Mouse (Mus musculus): ENCODE results near the gene Lemd1. TPM values are rescaled to one million over a fixed set of nuclear protein-coding genes. Genes with fewer than 3 reads are reported as not detected.
"Not testable (repeated sequence)": the region's sequence is repeated elsewhere in the genome, so short reads cannot be mapped to it uniquely, and the experiment has no call there.

Lemd1 gene
- polyA plus RNA-seq, 1 experiment from 2014 or later, result 11.9 TPM

DNA sequence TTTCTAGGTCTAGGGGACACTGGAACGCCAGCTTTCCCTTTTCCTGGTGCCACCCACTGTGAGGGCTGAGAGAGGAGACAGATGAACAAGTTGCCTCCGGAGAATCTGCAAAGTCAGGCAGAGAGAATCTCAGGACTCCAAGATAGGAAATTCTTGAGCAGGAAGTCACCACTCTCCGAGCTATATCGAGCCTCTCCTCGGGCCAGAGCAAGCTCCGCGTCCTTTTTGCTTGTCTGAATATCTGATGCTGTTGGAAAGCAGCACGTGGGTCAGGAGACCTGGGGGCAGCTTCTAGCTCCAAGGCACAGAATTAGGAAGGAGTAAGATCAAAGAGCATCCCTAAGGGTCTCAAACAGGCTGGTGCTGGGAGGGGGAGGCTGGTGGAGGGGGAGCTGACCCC is 37.5 kb upstream of the Lemd1 start:
- Histone ChIP-seq H3K4me2 (replicated peaks) (no peak overlapping the region), H3K4me3 (no peak overlapping the region), H3K4me1 (peaks cover 5% of the 10 kb centered on the region), H3K36me3 (no peaks in the 10 kb centered on the region), H3K27me3 (replicated peaks) (peaks cover 10% of the 10 kb centered on the region), H3K27ac (no peak overlapping the region), H3K9ac (no peak overlapping the region), H3K9me3 (no peaks in the 10 kb centered on the region)
- WGBS, result 15% methylated on average over 8 of the region's 8 CpGs
- ATAC-seq (ENCODE audit: low FRiP score, low read depth), result no peak

DNA sequence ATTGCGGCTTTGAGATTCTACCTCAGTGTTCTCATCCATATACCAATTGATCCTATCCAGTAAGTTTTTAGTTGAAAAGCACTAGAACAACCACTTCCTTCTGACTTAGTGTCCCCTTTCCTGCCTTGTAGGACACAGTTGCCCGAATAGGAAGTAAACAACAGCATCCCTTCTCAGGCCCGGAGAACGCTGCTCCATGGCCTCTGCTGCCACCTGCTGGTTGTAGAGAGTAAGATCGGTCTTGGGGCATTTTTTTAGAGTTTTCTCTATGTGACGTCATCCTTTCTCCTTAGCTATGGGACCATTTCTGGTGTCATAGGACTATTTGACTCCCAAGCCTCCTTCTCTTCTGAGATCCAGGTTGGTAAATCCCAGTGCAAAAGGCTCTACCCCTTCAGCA is 35.5 kb upstream of the Lemd1 start:
- no peak for ATAC-seq (ENCODE audit: low FRiP score, low read depth)
- Histone ChIP-seq H3K4me2 (replicated peaks) (no peak overlapping the region), H3K36me3 (no peaks in the 10 kb centered on the region), H3K9ac (no peak overlapping the region), H3K27ac (no peak overlapping the region), H3K4me1 (peaks cover 21% of the 10 kb centered on the region), H3K4me3 (no peak overlapping the region), H3K9me3 (no peaks in the 10 kb centered on the region), H3K27me3 (replicated peaks) (peaks cover 14% of the 10 kb centered on the region)
- 13% methylated on average over 6 of the region's 6 CpGs for WGBS

DNA sequence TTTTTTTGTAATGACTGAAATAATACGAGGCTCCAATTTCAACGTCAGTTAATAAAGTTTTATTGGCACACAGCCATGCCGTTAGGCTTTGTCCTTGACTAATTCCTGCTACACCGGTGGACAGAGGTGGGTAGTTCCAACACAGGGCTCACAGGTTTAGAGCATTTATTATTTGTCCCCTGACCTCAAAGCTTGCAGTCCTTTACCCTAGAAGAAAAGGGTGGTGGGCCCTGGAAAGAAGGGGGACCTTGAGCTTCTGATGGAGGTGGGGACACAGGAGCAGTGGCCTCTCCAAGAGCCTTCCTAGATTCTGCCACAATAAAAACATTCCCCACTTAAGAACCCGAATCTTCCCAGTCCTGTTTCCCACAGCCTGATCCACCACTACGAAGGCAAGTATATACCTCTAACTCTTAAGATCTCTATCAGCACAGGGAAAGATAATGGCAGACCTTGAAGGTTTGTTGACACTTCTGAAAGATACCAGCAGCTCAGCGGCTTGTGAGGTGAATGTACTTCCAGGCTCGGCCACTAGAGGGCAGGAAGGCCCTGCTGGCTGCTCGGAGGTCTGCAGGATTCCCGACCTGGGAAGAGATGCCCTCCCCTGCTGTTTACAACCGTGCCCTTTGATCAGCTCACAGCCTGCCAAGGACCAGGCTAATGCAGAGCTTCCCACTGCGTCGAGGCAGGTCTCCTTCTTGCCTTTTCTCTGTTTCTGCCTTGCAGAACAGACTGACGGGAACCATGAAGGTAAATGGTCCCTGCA is 34.0 kb upstream of the Lemd1 start:
- WGBS, result 22% methylated on average over 14 of the region's 14 CpGs
- Histone ChIP-seq H3K4me3 (no peak overlapping the region), H3K9me3 (no peaks in the 10 kb centered on the region), H3K36me3 (no peaks in the 10 kb centered on the region), H3K27ac (no peak overlapping the region), H3K4me2 (replicated peaks) (peak overlapping the region; percentile 38), H3K4me1 (peaks cover 21% of the 10 kb centered on the region), H3K27me3 (replicated peaks) (peaks cover 14% of the 10 kb centered on the region), H3K9ac (no peak overlapping the region)
- ATAC-seq (ENCODE audit: low FRiP score, low read depth), result peak; percentile 76

GRCm38 (mm10) chr1:132157808-132158207 is 33.4 kb upstream of the Lemd1 start:
- peak; percentile 39; the same call in 1 of the 2 replicates for ATAC-seq (ENCODE audit: low FRiP score, low read depth)
- H3K4me2 ChIP-seq (replicated peaks), result peak overlapping the region; percentile 38
- H3K9ac ChIP-seq, result no peak overlapping the region
- H3K27me3 ChIP-seq (replicated peaks), result peaks cover 14% of the 10 kb centered on the region
- no peaks in the 10 kb centered on the region for H3K36me3 ChIP-seq
- no peak overlapping the region for H3K4me3 ChIP-seq
- WGBS, result 18% methylated on average over 7 of the region's 7 CpGs
- H3K9me3 ChIP-seq, result no peaks in the 10 kb centered on the region
- no peak overlapping the region for H3K27ac ChIP-seq
- H3K4me1 ChIP-seq, result peaks cover 21% of the 10 kb centered on the region

- no peak overlapping the region for H3K9ac ChIP-seq
- peaks cover 14% of the 10 kb centered on the region for H3K27me3 ChIP-seq (replicated peaks)
- ATAC-seq (ENCODE audit: low FRiP score, low read depth), result no peak
- H3K9me3 ChIP-seq, result no peaks in the 10 kb centered on the region
- H3K4me3 ChIP-seq, result no peak overlapping the region
- peaks cover 21% of the 10 kb centered on the region for H3K4me1 ChIP-seq
- H3K36me3 ChIP-seq, result no peaks in the 10 kb centered on the region
- WGBS, result 31% methylated on average over 2 of the region's 2 CpGs
- no peak overlapping the region for H3K27ac ChIP-seq
- no peak overlapping the region for H3K4me2 ChIP-seq (replicated peaks)
Observed at GRCm38 (mm10) chr1:132158741-132159140, 32.5 kb upstream of the Lemd1 start.

DNA sequence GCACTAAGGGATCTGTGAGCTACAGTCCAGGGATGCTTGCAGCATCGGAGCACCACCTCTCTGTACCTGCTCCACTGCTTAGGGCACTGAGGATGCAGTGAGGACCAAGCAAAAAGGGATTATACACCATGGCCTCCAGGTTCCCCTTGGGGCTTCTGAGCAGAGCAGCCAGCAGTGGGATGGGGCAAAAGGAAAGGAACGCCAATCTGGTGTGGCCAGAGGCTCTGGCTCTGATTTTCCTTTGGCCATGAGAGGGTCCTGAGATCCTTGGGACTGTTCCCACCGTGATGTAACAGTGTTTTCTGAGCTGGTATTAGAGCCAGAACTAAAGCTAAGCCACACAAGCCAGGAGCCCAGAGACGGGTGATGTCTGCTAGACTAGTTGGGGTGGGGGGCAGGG is 31.6 kb upstream of the Lemd1 start:
- H3K4me2 ChIP-seq (replicated peaks), result no peak overlapping the region
- no peak for ATAC-seq (ENCODE audit: low FRiP score, low read depth)
- no peak overlapping the region for H3K9ac ChIP-seq
- H3K9me3 ChIP-seq, result no peaks in the 10 kb centered on the region
- H3K27ac ChIP-seq, result no peak overlapping the region
- H3K36me3 ChIP-seq, result no peaks in the 10 kb centered on the region
- H3K27me3 ChIP-seq (replicated peaks), result peaks cover 14% of the 10 kb centered on the region
- H3K4me1 ChIP-seq, result peaks cover 25% of the 10 kb centered on the region
- 58% methylated on average over 4 of the region's 4 CpGs for WGBS
- H3K4me3 ChIP-seq, result no peak overlapping the region

- no peak for ATAC-seq (ENCODE audit: low FRiP score, low read depth)
- Histone ChIP-seq H3K36me3 (no peaks in the 10 kb centered on the region), H3K4me2 (replicated peaks) (no peak overlapping the region), H3K9me3 (no peaks in the 10 kb centered on the region), H3K27ac (no peak overlapping the region), H3K9ac (no peak overlapping the region), H3K27me3 (replicated peaks) (peaks cover 14% of the 10 kb centered on the region), H3K4me1 (peaks cover 30% of the 10 kb centered on the region), H3K4me3 (no peak overlapping the region)
- WGBS, result 58% methylated on average over 7 of the region's 7 CpGs
Observed at GRCm38 (mm10) chr1:132161211-132161880, 29.9 kb upstream of the Lemd1 start.

GRCm38 (mm10) chr1:132162618-132163017 is 28.6 kb upstream of the Lemd1 start:
- not testable (repeated sequence) for H3K36me3 ChIP-seq; H3K9ac ChIP-seq; H3K4me2 ChIP-seq (replicated peaks); H3K9me3 ChIP-seq; H3K4me3 ChIP-seq; H3K27ac ChIP-seq; ATAC-seq (ENCODE audit: low FRiP score, low read depth)
- Histone ChIP-seq H3K27me3 (replicated peaks) (peaks cover 14% of the 10 kb centered on the region), H3K4me1 (peaks cover 32% of the 10 kb centered on the region)
- 61% methylated on average over 9 of the region's 9 CpGs for WGBS

DNA sequence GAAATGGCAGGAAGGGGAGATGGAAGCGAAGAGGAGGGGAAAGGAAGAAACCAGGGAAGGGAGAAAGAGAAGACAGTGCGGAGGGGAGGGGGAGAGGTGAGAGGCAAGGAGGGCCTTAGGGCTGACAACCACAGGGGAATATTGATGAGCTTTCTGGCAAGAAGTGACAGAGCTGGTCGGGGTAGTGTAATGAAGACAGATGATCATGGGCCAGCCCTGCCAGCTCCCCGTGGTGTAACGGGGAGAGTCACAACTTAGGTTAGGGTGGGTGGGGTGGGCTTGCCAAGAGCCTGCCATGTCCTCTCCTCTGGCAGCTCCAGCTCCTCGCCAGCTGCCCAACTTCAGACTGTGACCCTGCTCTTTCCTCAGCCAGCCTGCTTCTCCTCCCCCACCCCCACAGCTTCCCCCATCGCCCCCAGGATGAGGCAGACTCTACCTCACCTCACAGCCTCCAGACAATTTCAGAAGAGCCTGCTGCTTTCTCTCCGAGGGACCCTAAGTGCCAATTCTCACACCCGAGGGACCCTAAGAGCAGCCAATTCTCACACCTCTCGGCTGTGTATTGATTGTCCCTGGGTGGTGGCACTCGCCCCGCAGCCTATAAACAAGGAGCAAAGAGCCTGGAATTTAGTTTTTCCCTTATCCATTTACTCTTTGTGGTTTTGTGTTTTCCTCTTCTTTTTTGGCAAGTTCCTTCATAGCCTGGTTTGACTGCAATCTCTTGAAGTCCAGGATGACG is 26.3 kb upstream of the Lemd1 start:
- peak; percentile 52; the same call in 1 of the 2 replicates for ATAC-seq (ENCODE audit: low FRiP score, low read depth)

DNA sequence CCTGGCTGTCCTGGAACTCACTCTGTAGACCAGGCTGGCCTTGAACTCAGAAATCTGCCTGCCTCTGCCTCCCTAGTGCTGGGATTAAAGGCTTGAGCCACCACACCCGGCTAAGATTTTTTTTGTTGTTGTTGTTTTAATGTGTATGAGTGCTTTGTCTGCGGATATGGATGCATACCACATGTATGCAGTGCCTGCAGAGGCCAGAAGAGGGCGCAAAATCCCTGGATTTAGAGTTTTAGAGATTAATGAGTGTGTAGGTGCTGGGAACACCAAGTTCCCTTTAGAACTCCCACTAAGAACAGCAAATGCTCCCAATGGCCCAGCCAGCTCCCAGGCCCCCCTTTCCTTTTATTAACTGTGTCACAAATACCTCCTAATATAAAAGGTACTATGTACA is 25.4 kb upstream of the Lemd1 start:
- no peaks in the 10 kb centered on the region for H3K9me3 ChIP-seq
- H3K4me3 ChIP-seq, result no peak overlapping the region
- no peak for ATAC-seq (ENCODE audit: low FRiP score, low read depth)
- peaks cover 20% of the 10 kb centered on the region for H3K4me1 ChIP-seq
- H3K27ac ChIP-seq, result no peak overlapping the region
- H3K27me3 ChIP-seq (replicated peaks), result no peaks in the 10 kb centered on the region
- H3K36me3 ChIP-seq, result no peaks in the 10 kb centered on the region
- H3K9ac ChIP-seq, result no peak overlapping the region
- WGBS, result 67% methylated on average over 3 of the region's 3 CpGs
- no peak overlapping the region for H3K4me2 ChIP-seq (replicated peaks)

More for the DNA sequence above, 26.3 kb upstream of the Lemd1 start:
- no peaks in the 10 kb centered on the region for H3K36me3 ChIP-seq
- 17% methylated on average over 13 of the region's 13 CpGs for WGBS
- no peaks in the 10 kb centered on the region for H3K9me3 ChIP-seq
- peaks cover 26% of the 10 kb centered on the region for H3K4me1 ChIP-seq
- no peaks in the 10 kb centered on the region for H3K27me3 ChIP-seq (replicated peaks)
- no peak overlapping the region for H3K9ac ChIP-seq
- H3K4me3 ChIP-seq, result no peak overlapping the region
- H3K27ac ChIP-seq, result no peak overlapping the region
- 0 out of 2 replicates have a peak overlapping the region, but pooled peaks have one; percentile 22 for H3K4me2 ChIP-seq (replicated peaks)

DNA sequence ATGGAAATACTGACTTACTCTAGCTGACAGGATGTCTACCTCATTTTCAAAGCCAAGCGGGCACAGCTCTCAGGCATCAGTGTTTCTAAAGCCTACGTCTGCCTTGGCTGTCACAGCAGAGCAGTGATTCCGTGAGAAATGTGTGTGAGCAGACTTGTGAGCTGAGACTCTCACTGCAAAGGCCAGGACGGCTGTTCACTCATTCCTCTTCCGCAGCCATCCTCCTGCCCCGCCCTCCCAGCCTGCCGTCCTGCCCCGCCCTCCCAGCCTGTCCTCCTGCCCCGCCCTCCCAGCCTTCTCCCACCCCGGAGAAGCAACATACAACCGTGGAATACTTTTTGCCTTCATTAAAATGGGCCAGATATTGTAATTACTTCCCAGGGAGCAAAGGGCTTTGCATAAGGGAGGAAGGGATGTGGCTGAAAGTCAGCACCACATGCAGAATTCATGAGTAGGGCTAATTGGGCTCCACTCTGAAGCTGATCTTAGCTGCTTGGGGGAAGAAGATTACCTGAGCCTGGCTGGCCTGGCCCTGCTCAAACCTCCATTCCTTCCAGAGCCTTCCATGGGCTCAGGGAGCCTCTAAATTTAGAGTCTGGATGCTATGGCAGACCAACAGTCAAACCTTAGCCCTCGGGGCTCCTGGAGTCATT is 23.0 kb upstream of the Lemd1 start:
- H3K9me3 ChIP-seq, result no peaks in the 10 kb centered on the region
- ATAC-seq (ENCODE audit: low FRiP score, low read depth), result no peak
- H3K9ac ChIP-seq, result 0 out of 2 replicates have a peak overlapping the region, but pooled peaks have one; percentile 35
- H3K4me3 ChIP-seq, result no peak overlapping the region
- no peak overlapping the region for H3K27ac ChIP-seq
- no peaks in the 10 kb centered on the region for H3K27me3 ChIP-seq (replicated peaks)
- 10% methylated on average over 12 of the region's 12 CpGs for WGBS
- peaks cover 27% of the 10 kb centered on the region for H3K4me1 ChIP-seq
- H3K4me2 ChIP-seq (replicated peaks), result peak overlapping the region; percentile 49
- no peaks in the 10 kb centered on the region for H3K36me3 ChIP-seq

DNA sequence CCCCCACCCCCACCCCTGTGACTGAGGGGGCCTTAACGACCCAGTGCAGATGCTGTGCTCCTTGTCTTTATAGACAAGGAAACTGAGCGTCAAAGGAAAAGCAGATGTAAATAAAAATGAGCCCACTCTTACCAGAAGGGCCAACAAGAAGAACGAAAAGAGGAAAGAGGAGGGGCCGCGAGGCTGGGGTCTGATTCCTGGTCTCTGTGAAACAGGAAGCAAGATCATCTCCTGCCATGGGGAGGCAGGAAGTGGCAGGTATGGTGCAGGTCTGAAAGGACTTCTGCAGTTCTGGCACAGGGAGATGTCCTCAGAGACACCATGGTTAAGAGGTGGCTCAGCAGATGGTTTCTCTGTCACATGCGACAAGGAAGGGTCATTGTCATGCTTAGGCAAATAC is 20.5 kb upstream of the Lemd1 start:
- no peak overlapping the region for H3K4me3 ChIP-seq

More for the DNA sequence above, 20.5 kb upstream of the Lemd1 start:
- H3K4me1 ChIP-seq, result peaks cover 18% of the 10 kb centered on the region
- H3K27me3 ChIP-seq (replicated peaks), result no peaks in the 10 kb centered on the region
- no peak overlapping the region for H3K9ac ChIP-seq
- H3K36me3 ChIP-seq, result no peaks in the 10 kb centered on the region
- no peaks in the 10 kb centered on the region for H3K9me3 ChIP-seq
- ATAC-seq (ENCODE audit: low FRiP score, low read depth), result no peak
- H3K27ac ChIP-seq, result no peak overlapping the region
- 56% methylated on average over 6 of the region's 6 CpGs for WGBS
- no peak overlapping the region for H3K4me2 ChIP-seq (replicated peaks)

Data from neural tube, embryonic 12.5 days (tissue).